ENCODE assay signal across 8 mouse cellular contexts in genomic region chr7:46710390-46710844, GRCm38 (mm10). TPM values are rescaled to one million over a fixed set of nuclear protein-coding genes. Genes with fewer than 3 reads are reported as not detected.
A peak's percentile ranks its signal among the peaks of the same experiment; 100 is the strongest.
DNase-seq lines count a peak whose midpoint lies in the region; ATAC-seq lines count a peak whose summit lies in the region.

Gene Saal1 (minus strand): TSS chr7:46710680.

- H3K36me3 ChIP-seq in hindbrain, embryonic 11.5 days (ENCODE audit: control insufficient read depth, insufficient read depth, low read length): no peaks in the 10 kb centered on the region

- WGBS in hindbrain, embryonic 11.5 days: under 1% methylated on average over 37 of the region's 38 CpGs

- peak within 1 kb of the TSS; percentile 71; the same call in 1 of the 2 replicates for H3K27ac ChIP-seq in hindbrain, embryonic 11.5 days (ENCODE audit: low read depth, low read length)

- DNase-seq in MN1 (ENCODE audit: low spot score): peak; percentile 91
- DNase-seq in cerebellum, adult 9-10 months: peak; percentile 84
- peak; percentile 49 to 86 for DNase-seq in frontal cortex, adult 2 months (ENCODE audit: extremely low spot score in 1 of 2, low spot score in 1 of 2)
- DNase-seq in hindbrain, embryonic 11.5 days (ENCODE audit: low spot score): peak; percentile 99
- peak; percentile 89 to 91 for DNase-seq in layer of hippocampus, postnatal 10 days (ENCODE audit: low spot score in 2 of 2)
- peak; percentile 88 for DNase-seq in lung, postnatal 14 days
- DNase-seq in retina, adult 2 months (ENCODE audit: low read depth, low spot score): peak; percentile 73
- DNase-seq in thymus, postnatal 36 days: peak; percentile 86 to 87

- peak within 1 kb of the TSS; percentile 90 for H3K4me3 ChIP-seq in hindbrain, embryonic 11.5 days (ENCODE audit: low read depth, low read length)

- ATAC-seq in hindbrain, embryonic 11.5 days (ENCODE audit: low FRiP score): peak; percentile 97

- no peaks in the 10 kb centered on the region for H3K27me3 ChIP-seq in hindbrain, embryonic 11.5 days (ENCODE audit: control insufficient read depth, insufficient read depth, low read length)

- H3K4me2 ChIP-seq in hindbrain, embryonic 11.5 days (replicated peaks; ENCODE audit: low read depth, low read length): peak within 1 kb of the TSS; percentile 50

- peak within 1 kb of the TSS; percentile 91 for H3K9ac ChIP-seq in hindbrain, embryonic 11.5 days (ENCODE audit: low read depth, low read length)

- H3K9me3 ChIP-seq in hindbrain, embryonic 11.5 days (ENCODE audit: control insufficient read depth, low read length): no peaks in the 10 kb centered on the region

- no peaks in the 10 kb centered on the region; the same call in 1 of the 2 replicates for H3K4me1 ChIP-seq in hindbrain, embryonic 11.5 days (replicated peaks; ENCODE audit: control insufficient read depth, insufficient read depth, low read length)

RNA-seq across cellular contexts. Expression of gene Saal1, which starts in this region (rescaled TPM):
- polyA plus RNA-seq in frontal cortex, adult 2 months (2012; rRNA removed): 8.1 and 9.1 TPM in 2 replicates
- polyA plus RNA-seq in hindbrain, embryonic 11.5 days (2014; fragmentation: Nextera tagmentation; extraction: Ambion mirVana): 41.4 and 44.9 TPM in 2 replicates
- total RNA-seq in layer of hippocampus, postnatal 10 days (2021): 10 to 100 TPM; 10.3 to 10.5 TPM

Comparison
In these comparisons a context has a peak if more than half of its experiments do, and no peak if none do; other contexts are left out.
1. Peak in every context shown above with its lines: DNase-seq, ATAC-seq, H3K4me3 ChIP-seq and H3K27ac ChIP-seq.